Mouse (Mus musculus) kidney, embryonic 14.5 days (tissue): ENCODE data around the gene Pafah1b2. TPM values are rescaled to one million over a fixed set of nuclear protein-coding genes. Genes with fewer than 3 reads are reported as not detected.

Source experiments
- ATAC-seq: fragments of 200-750 bp; cut with Nextera tagmentation; 2 replicates; pipeline ENCODE4 v1.8.0; 2017; ENCODE audit warnings: moderate number of reproducible peaks, mild to moderate bottlenecking, moderate TSS enrichment, moderate library complexity; ENCODE audit not compliant: low FRiP score, low TSS enrichment
- H3K27ac ChIP-seq: fragments of 300-500 bp; sonication (generic); 2 replicates; pipeline ENCODE4 v1.5.1; 2014; ENCODE audit warnings: low read depth, mild to moderate bottlenecking, low read length, moderate library complexity, mixed read lengths
- H3K27me3 ChIP-seq: fragments of 300-500 bp; sonication (generic); 2 replicates; pipeline ENCODE4 v1.6.1; 2014; ENCODE audit warnings: mild to moderate bottlenecking, low read length; ENCODE audit not compliant: control insufficient read depth, insufficient read depth
- H3K36me3 ChIP-seq: fragments of 300-500 bp; sonication (generic); 2 replicates; pipeline ENCODE4 v1.6.1; 2014; ENCODE audit warnings: low read length, mixed read lengths; ENCODE audit not compliant: control insufficient read depth, insufficient read depth
- H3K4me1 ChIP-seq: fragments of 300-500 bp; sonication (generic); 2 replicates; pipeline ENCODE4 v1.6.1; 2014; ENCODE audit warnings: low read length, mixed read lengths; ENCODE audit not compliant: control insufficient read depth, insufficient read depth
- H3K4me2 ChIP-seq: fragments of 300-500 bp; sonication (generic); replicated peaks from 2 replicates; pipeline ENCODE4 v1.6.1; 2014; ENCODE audit warnings: low read depth, mild to moderate bottlenecking, low read length
- H3K4me3 ChIP-seq: fragments of 300-500 bp; sonication (generic); 2 replicates; pipeline ENCODE4 v1.5.1; 2014; ENCODE audit warnings: mild to moderate bottlenecking, low read length
- H3K9ac ChIP-seq: fragments of 300-500 bp; sonication (generic); 2 replicates; pipeline ENCODE4 v1.6.1; 2014; ENCODE audit warnings: low read depth, mild to moderate bottlenecking, low read length, moderate library complexity
- H3K9me3 ChIP-seq: fragments of 300-500 bp; sonication (generic); 2 replicates; pipeline ENCODE4 v1.6.1; 2016; ENCODE audit warnings: low read length; ENCODE audit not compliant: control insufficient read depth
- WGBS: fragments of 180-500 bp; shearing (Covaris S2); extraction: QIAGEN DNeasy Blood & Tissue Kit; methylation state at CpG from one replicate; pipeline ENCODE4 v1.1.7; 2014; 5-methylcytosine and 5-hydroxymethylcytosine counted together
- polyA plus RNA-seq: library from polyadenylated mRNA; unstranded; fragments of >200 nt; fragmentation: Nextera tagmentation; extraction: Ambion mirVana; gene quantifications from 2 replicates; pipeline ENCODE4 v1.2.1, GENCODE M21; 2014

Pafah1b2 gene
- polyA plus RNA-seq, 1 experiment from 2014 or later = 177 TPM

GRCm38 (mm10) chr9:45954294-45955106, 58.0 kb downstream of the Pafah1b2 start:
- Histone ChIP-seq H3K36me3 (peaks cover 29% of the 10 kb centered on the region), H3K27me3 (no peaks in the 10 kb centered on the region), H3K4me1 (peaks cover 12% of the 10 kb centered on the region; the same call in 1 of the 2 replicates), H3K9me3 (no peaks in the 10 kb centered on the region), H3K4me2 (peak overlapping the region; percentile 87), H3K4me3 (peak overlapping the region; percentile 86), H3K27ac (peak overlapping the region; percentile 82), H3K9ac (peak overlapping the region; percentile 91)
- under 1% methylated on average over 63 of the region's 63 CpGs for WGBS
- peak; percentile 73 for ATAC-seq

- H3K4me3 ChIP-seq = peak overlapping the region; percentile 86
- H3K27me3 ChIP-seq = no peaks in the 10 kb centered on the region
- H3K4me2 ChIP-seq = peak overlapping the region; percentile 87
- peak overlapping the region; percentile 82; the same call in 1 of the 2 replicates for H3K27ac ChIP-seq
- peaks cover 12% of the 10 kb centered on the region; the same call in 1 of the 2 replicates for H3K4me1 ChIP-seq
- WGBS = 46% methylated on average over 13 of the region's 13 CpGs
- no peaks in the 10 kb centered on the region for H3K9me3 ChIP-seq
- peak overlapping the region; percentile 91 for H3K9ac ChIP-seq
- ATAC-seq = no peak
- H3K36me3 ChIP-seq = peaks cover 36% of the 10 kb centered on the region
Observed at GRCm38 (mm10) chr9:45953511-45954293, 58.8 kb downstream of the Pafah1b2 start.

- Histone ChIP-seq H3K4me1 (peaks cover 12% of the 10 kb centered on the region; the same call in 1 of the 2 replicates), H3K36me3 (peaks cover 44% of the 10 kb centered on the region), H3K9ac (peak overlapping the region; percentile 36; the same call in 1 of the 2 replicates), H3K27ac (no peak overlapping the region), H3K4me3 (no peak overlapping the region), H3K4me2 (peak overlapping the region; percentile 87; the same call in 1 of the 2 replicates), H3K9me3 (no peaks in the 10 kb centered on the region), H3K27me3 (no peaks in the 10 kb centered on the region)
- no peak for ATAC-seq
- 81% methylated on average over 7 of the region's 7 CpGs for WGBS
Observed at GRCm38 (mm10) chr9:45952890-45953289, 59.6 kb downstream of the Pafah1b2 start.

GRCm38 (mm10) chr9:45952057-45952456, 60.4 kb downstream of the Pafah1b2 start:
- no peak for ATAC-seq
- no peaks in the 10 kb centered on the region for H3K27me3 ChIP-seq

GRCm38 (mm10) chr9:45946872-45947183, 65.7 kb downstream of the Pafah1b2 start:
- H3K4me1 ChIP-seq = no peaks in the 10 kb centered on the region
- H3K27me3 ChIP-seq = no peaks in the 10 kb centered on the region
- no peak for ATAC-seq
- no peaks in the 10 kb centered on the region for H3K9me3 ChIP-seq
- H3K36me3 ChIP-seq = peaks cover 91% of the 10 kb centered on the region
- H3K4me2 ChIP-seq = no peak overlapping the region
- 80% methylated on average over 10 of the region's 10 CpGs for WGBS
- no peak overlapping the region for H3K9ac ChIP-seq
- no peak overlapping the region for H3K4me3 ChIP-seq
- H3K27ac ChIP-seq = no peak overlapping the region

More at GRCm38 (mm10) chr9:45952057-45952456, 60.4 kb downstream of the Pafah1b2 start:
- Histone ChIP-seq H3K27ac (no peak overlapping the region), H3K36me3 (peaks cover 51% of the 10 kb centered on the region), H3K4me2 (no peak overlapping the region), H3K4me3 (no peak overlapping the region), H3K9ac (no peak overlapping the region), H3K9me3 (no peaks in the 10 kb centered on the region), H3K4me1 (peaks cover 12% of the 10 kb centered on the region; the same call in 1 of the 2 replicates)
- 92% methylated on average over 4 of the region's 4 CpGs for WGBS

GRCm38 (mm10) chr9:45946182-45946871, 66.2 kb downstream of the Pafah1b2 start:
- H3K4me1 ChIP-seq = no peaks in the 10 kb centered on the region
- WGBS = 86% methylated on average over 16 of the region's 16 CpGs
- H3K9ac ChIP-seq = no peak overlapping the region
- H3K4me3 ChIP-seq = no peak overlapping the region
- H3K36me3 ChIP-seq = peaks cover 91% of the 10 kb centered on the region
- no peaks in the 10 kb centered on the region for H3K9me3 ChIP-seq
- no peak overlapping the region for H3K4me2 ChIP-seq
- no peaks in the 10 kb centered on the region for H3K27me3 ChIP-seq
- H3K27ac ChIP-seq = no peak overlapping the region
- ATAC-seq = no peak

GRCm38 (mm10) chr9:45945721-45946120, 66.8 kb downstream of the Pafah1b2 start:
- Histone ChIP-seq H3K4me2 (no peak overlapping the region), H3K27me3 (no peaks in the 10 kb centered on the region), H3K9me3 (no peaks in the 10 kb centered on the region), H3K4me3 (no peak overlapping the region), H3K36me3 (peaks cover 91% of the 10 kb centered on the region), H3K4me1 (no peaks in the 10 kb centered on the region), H3K9ac (no peak overlapping the region), H3K27ac (no peak overlapping the region)
- ATAC-seq = no peak
- WGBS = 84% methylated on average over 13 of the region's 13 CpGs

- no peak for ATAC-seq
- Histone ChIP-seq H3K9ac (no peak overlapping the region), H3K27me3 (no peaks in the 10 kb centered on the region), H3K4me3 (no peak overlapping the region), H3K27ac (no peak overlapping the region), H3K36me3 (peaks cover 83% of the 10 kb centered on the region), H3K4me1 (no peaks in the 10 kb centered on the region), H3K9me3 (no peaks in the 10 kb centered on the region), H3K4me2 (no peak overlapping the region)
- WGBS = 81% methylated on average over 13 of the region's 13 CpGs
Observed at GRCm38 (mm10) chr9:45944506-45945400, 67.7 kb downstream of the Pafah1b2 start.
